Mouse (Mus musculus): Measurements from ENCODE around the gene Aco2.

The Aco2 gene

GRCm38 (mm10) chr15:81845724-81846123 is 26.4 kb upstream of the Aco2 start:
- in situ Hi-C loops (cut with MseI, MboI): no loop called here

GRCm38 (mm10) chr15:81846755-81847154 is 25.4 kb upstream of the Aco2 start:
- in situ Hi-C loops (cut with MseI, MboI): no loop called here

- in situ Hi-C loops (cut with MseI, MboI): no loop called here
Measured at GRCm38 (mm10) chr15:81847161-81847560, 24.9 kb upstream of the Aco2 start.

- in situ Hi-C loops (cut with MseI, MboI): no loop called here
Measured at GRCm38 (mm10) chr15:81847861-81848260, 24.2 kb upstream of the Aco2 start.

GRCm38 (mm10) chr15:81848301-81848700 is 23.8 kb upstream of the Aco2 start:
- in situ Hi-C loops (cut with MseI, MboI): no loop called here

- in situ Hi-C loops (cut with MseI, MboI): no loop called here
Measured at GRCm38 (mm10) chr15:81849104-81849503, 23.0 kb upstream of the Aco2 start.

GRCm38 (mm10) chr15:81850718-81851117 is 21.4 kb upstream of the Aco2 start:
- in situ Hi-C loops (cut with MseI, MboI): no loop called here

GRCm38 (mm10) chr15:81851375-81851774 is 20.7 kb upstream of the Aco2 start:
- in situ Hi-C loops (cut with MseI, MboI): no loop called here

- in situ Hi-C loops (cut with MseI, MboI): no loop called here
Measured at GRCm38 (mm10) chr15:81852411-81853000, 19.6 kb upstream of the Aco2 start.

GRCm38 (mm10) chr15:81853081-81853480 is 19.0 kb upstream of the Aco2 start:
- in situ Hi-C loops (cut with MseI, MboI): no loop called here

GRCm38 (mm10) chr15:81856030-81856790 is 15.9 kb upstream of the Aco2 start:
- in situ Hi-C loops (cut with MseI, MboI): no loop called here

GRCm38 (mm10) chr15:81856938-81857723 is 15.0 kb upstream of the Aco2 start:
- in situ Hi-C loops (cut with MseI, MboI): no loop called here

GRCm38 (mm10) chr15:81857724-81858116 is 14.4 kb upstream of the Aco2 start:
- in situ Hi-C loops (cut with MseI, MboI): no loop called here

GRCm38 (mm10) chr15:81858138-81858516 is 14.0 kb upstream of the Aco2 start:
- in situ Hi-C loops (cut with MseI, MboI): no loop called here

GRCm38 (mm10) chr15:81858517-81859329 is 13.4 kb upstream of the Aco2 start, which contains the start of gene Tob2:
Tob2 (minus strand) TSS chr15:81858796.
- in situ Hi-C loops (cut with MseI, MboI): no loop called here

- in situ Hi-C loops (cut with MseI, MboI): no loop called here
Measured at GRCm38 (mm10) chr15:81859330-81860255, 12.5 kb upstream of the Aco2 start.

GRCm38 (mm10) chr15:81860471-81861135 is 11.5 kb upstream of the Aco2 start:
- in situ Hi-C loops (cut with MseI, MboI): no loop called here

GRCm38 (mm10) chr15:81864238-81864637 is 7.9 kb upstream of the Aco2 start:
- in situ Hi-C loops (cut with MseI, MboI): no loop called here

- in situ Hi-C loops (cut with MseI, MboI): no loop called here
Measured at GRCm38 (mm10) chr15:81869985-81870384, 2.1 kb upstream of the Aco2 start.
